Mouse (Mus musculus): ENCODE results near the gene Tec.
A peak's percentile ranks its signal among the peaks of the same experiment; 100 is the strongest.

Gene Tec

GRCm38 (mm10) chr5:72723429-72723828 lies 144.9 kb downstream of the Tec start:
- DNase-seq = no peak

GRCm38 (mm10) chr5:72720587-72720986 lies 147.7 kb downstream of the Tec start:
- no peak for DNase-seq

- DNase-seq = peak; percentile 38
Measured at GRCm38 (mm10) chr5:72710572-72711278, 157.6 kb downstream of the Tec start.

- no peak for DNase-seq
Measured at GRCm38 (mm10) chr5:72709976-72710375, 158.3 kb downstream of the Tec start.

GRCm38 (mm10) chr5:72709451-72709850 lies 158.8 kb downstream of the Tec start:
- no peak for DNase-seq

GRCm38 (mm10) chr5:72706722-72707121 lies 161.6 kb downstream of the Tec start:
- DNase-seq = no peak

GRCm38 (mm10) chr5:72706095-72706494 lies 162.2 kb downstream of the Tec start:
- no peak for DNase-seq
